Mouse (Mus musculus): Measurements from ENCODE around the gene Selplg.

Gene Selplg

DNA sequence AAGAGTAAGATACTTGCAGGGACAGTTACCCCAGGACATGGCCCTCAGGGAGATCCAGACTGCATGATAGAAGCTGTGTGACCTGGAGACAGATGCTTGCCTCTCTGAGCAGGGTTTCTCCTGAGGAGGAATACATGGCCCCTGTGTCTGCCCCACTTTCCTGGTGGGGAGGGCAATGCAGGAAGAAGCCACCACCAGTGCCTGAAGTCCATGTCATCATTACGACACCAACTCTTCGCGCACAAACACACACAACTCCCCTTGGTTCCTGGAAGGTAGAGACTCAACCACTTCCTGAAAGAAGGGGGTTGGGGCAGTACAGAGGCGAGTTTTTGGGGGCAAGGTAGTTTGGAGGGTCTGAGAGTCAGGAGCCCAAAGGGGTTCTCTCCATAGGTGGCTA, 8.2 kb downstream of the Selplg start:
- peak; percentile 88 for DNase-seq (ENCODE audit: low spot score)

GRCm38 (mm10) chr5:113818572-113818971, 13.9 kb downstream of the Selplg start:
- DNase-seq (ENCODE audit: low spot score) = no peak

- DNase-seq (ENCODE audit: low spot score) = peak; percentile 71
These were observed 16.7 kb downstream of the Selplg start for GRCm38 (mm10) chr5:113815638-113816152.

GRCm38 (mm10) chr5:113815041-113815389, 17.4 kb downstream of the Selplg start:
- no peak for DNase-seq (ENCODE audit: low spot score)

DNA sequence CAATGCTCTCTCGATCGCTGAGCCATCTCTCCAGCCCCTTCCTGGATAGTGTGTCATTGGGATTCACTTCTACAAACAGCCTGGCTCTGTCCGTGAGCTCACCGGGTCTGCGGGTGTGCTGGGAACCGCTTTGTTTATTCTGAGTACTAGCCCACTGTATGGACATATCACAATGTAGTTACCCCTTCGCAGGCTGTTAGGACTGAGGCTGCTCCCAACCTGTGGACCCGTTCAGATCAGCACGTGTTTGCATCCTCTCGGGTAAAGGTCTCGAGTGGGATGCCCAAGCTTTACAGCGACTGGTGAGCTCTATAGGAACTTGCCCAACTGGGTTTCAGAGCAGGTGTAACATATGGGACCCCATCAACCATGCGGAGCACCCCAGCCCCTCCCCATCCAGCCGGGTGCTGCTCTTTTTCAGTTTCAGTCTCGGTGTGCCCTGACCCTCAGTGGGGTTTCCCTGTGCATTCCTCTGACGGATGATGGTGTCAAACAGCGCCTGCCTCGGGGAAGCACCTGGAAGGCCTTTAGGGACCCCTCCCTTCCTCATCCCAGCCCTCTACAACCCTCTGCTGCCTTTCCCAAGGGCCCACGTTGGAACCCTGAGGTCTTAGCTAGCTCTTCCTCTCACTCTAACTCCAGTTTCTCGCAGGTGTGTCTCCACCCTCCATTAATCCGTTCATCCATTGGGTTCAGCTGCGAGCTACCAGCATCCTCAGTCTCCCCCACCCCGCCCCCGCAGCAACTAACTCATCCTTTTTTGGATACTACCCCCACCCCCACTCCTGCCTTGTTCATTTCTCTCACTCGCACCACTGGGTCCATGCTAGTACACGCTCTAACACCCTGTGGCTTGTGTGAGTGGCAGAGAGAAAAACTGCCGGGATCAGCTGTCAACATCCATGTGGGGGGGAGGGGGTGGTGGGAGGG, 18.1 kb downstream of the Selplg start:
- no peak for DNase-seq (ENCODE audit: low spot score)

GRCm38 (mm10) chr5:113813608-113814007, 18.8 kb downstream of the Selplg start:
- peak; percentile 35 for DNase-seq (ENCODE audit: low spot score)

- no peak for DNase-seq (ENCODE audit: low spot score)
These were observed 19.8 kb downstream of the Selplg start for GRCm38 (mm10) chr5:113812638-113813037.

DNA sequence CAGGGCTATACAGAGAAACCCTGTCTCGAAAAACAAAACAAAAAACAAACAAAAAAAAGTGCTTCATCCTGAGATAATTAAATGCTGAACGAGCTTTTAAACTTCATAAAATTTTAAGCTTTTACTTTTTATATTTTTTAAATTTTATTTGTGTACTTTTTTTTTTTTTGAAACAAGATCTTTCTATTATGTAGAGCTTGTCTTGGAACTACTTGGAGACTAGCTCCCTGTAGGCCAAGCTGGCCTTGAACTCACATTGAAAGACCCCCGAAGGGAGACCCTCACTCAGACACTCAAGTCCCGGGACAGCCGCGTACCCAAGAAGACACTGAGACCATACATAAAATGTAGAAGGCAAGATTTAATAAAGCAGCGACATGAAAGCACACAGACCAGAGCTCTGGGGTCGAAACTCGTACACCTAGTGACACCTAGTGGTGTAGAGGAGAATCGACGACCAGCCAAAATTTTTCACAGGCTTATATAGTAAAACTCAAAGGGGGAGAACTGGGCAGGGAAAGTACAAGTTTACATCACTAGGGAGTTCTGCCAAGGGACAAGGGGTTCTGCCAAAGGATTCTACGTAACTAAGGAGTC, 20.5 kb downstream of the Selplg start:
- DNase-seq (ENCODE audit: low spot score) = peak; percentile 43

- no peak for DNase-seq (ENCODE audit: low spot score)
These were observed 22.3 kb downstream of the Selplg start for GRCm38 (mm10) chr5:113810111-113810510.

GRCm38 (mm10) chr5:113808177-113808576, 24.3 kb downstream of the Selplg start:
- no peak for DNase-seq (ENCODE audit: low spot score)

DNA sequence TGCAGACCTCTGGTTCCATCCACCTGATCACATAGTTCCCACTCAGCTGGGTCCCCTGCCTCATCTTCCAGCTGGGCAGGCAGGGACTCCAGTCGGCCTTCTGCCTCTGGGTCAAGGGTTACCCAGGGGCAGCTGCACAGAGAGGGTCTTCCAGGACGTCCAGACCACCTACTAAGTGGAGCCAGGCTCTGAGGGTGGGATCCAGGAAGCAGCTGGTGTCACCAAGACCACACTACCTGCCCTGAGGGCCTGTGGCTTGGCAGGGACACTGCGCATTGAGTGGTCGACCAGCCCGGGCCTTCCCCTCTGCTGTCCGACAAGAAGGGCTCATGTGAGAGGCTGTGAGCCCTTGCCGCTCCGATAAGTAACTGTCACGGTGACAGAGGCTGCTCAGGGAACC, 24.7 kb downstream of the Selplg start:
- no peak for DNase-seq (ENCODE audit: low spot score)

DNA sequence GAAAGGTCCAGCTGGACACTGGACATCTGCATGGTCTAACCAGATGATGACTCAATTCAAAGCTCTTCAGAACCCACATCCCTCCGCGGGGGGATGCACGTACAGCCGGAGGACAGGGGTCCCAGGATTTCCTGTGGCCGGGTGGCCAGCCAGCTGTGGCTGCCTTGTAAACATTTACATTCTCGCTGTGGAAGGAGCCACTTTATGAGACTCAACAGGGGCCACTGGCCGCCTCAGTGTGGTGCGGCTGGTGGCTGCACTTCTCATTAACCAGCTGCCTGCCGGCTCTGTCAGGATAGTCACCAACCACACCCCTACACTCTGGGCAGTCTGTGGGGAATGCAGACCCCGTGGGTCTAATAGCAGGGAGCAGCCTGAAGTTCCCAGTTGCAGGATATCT, 26.0 kb downstream of the Selplg start:
- no peak for DNase-seq (ENCODE audit: low spot score)

- no peak for DNase-seq (ENCODE audit: low spot score)
These were observed 27.1 kb downstream of the Selplg start for GRCm38 (mm10) chr5:113805301-113805700.

GRCm38 (mm10) chr5:113804395-113804966, 28.0 kb downstream of the Selplg start:
- DNase-seq (ENCODE audit: low spot score) = no peak

GRCm38 (mm10) chr5:113800280-113800679, 32.2 kb downstream of the Selplg start, which contains the start of gene Tmem119:
Tmem119 (minus strand) TSS chr5:113800516.
- DNase-seq (ENCODE audit: low spot score) = no peak

GRCm38 (mm10) chr5:113799691-113800090, 32.8 kb downstream of the Selplg start:
- no peak for DNase-seq (ENCODE audit: low spot score)

DNA sequence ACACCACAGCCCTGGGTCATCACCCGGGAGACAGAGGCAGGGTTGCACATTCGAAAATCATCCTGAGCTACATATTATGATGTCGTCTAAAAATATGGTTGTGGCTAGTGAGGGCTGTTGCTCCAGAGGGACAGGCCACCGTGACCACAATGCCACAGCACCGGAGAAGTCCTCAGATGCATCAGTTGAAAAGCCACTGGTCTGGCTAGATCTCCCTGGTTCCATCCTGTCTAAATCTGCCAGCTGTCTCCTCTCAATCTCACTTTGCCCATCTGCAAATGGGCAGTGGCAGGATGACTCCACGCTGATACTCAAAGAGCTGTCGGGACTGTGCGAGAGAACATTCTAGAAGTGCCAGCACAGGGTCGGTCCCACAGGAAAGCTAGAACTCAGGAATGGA, 33.9 kb downstream of the Selplg start:
- no peak for DNase-seq (ENCODE audit: low spot score)

- no peak for DNase-seq (ENCODE audit: low spot score)
These were observed 35.1 kb downstream of the Selplg start for GRCm38 (mm10) chr5:113797149-113797882.

DNA sequence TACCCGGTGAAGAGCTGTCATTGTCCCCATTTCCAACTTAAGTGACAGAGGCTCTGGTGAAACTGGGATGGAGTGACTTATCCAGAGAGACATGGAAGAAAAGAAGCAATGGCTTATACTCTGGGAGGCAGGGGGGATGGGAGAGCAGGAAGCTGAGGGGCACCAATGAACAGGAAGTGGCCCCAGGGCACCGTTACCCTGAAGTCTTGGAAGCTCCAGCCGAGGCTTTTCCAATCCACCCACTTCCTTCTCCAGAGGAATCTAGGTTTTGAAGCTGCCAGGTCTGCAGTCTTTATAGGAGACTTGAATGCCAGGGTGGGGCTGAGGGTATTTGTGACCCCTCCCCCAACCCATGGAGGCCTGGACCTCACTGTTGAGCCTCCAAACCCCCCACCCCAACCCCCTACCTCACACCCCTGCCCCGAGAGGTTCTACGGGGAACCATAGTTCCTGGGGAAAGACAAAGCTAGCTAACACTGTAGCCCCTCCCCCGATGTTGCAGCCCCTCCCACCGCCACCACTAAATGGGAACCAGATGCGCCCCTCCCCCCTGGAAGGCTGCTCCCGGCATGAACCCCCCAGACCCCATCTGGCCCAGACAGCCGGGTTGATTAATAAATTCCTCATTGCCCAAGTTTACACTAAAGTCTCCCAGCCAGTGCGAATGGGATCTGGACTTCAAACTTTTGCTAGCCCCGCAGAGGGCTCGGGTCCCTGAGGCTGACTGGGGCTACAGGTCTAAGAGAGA, 35.9 kb downstream of the Selplg start:
- DNase-seq (ENCODE audit: low spot score) = no peak

DNA sequence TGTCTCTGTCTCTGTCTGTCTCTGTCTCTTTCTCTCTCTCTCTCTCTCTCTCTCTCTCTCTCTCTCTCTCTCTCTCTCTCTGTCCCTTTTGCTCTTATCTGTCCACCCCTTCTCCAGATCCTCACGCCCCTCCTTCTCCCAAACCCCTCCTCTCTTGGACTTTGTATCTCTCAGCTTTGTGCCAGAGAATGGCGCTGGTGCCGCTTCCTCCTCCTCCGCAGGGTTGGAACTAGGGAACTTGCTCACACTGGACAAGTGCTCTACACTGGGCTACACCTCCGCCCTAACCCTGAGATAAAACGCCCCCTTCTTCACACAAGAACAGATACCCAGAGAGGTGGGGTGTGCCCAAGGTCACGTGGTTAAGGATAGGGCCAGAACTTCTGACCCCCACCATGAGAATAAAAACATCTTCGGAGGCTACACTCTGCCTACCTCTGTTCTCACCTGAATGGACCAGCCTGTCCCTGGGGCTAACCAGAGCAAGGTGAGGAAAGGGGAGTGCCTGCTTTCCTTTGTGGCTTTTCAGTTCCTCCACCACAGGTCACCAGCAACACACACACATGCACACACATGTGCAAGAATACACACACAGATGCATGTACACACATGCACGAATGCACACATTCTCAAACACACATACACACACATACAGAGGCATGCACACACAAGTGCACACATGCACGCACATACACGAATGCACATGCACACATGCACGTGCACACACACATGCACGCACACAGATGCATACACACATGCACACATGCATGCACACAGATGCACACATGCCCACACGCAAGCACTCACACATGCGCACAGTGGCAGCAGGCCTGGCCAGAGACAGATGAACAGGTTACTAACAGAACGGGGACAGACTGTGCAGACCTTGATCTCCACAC, 41.0 kb downstream of the Selplg start:
- DNase-seq (ENCODE audit: low spot score) = no peak

Measured in T-cell, adult 2 months (primary cell).